Mouse (Mus musculus): ENCODE results near the gene Pnpla5. TPM values are rescaled to one million over a fixed set of nuclear protein-coding genes. Genes with fewer than 3 reads are reported as not detected.
"Not testable (repeated sequence)": the region's sequence is repeated elsewhere in the genome, so short reads cannot be mapped to it uniquely, and the experiment has no call there.

Gene Pnpla5
- total RNA-seq, 1 experiment from 2014 or later = not detected

GRCm38 (mm10) chr15:84116466-84116865 is 6.5 kb downstream of the Pnpla5 start:
- DNase-seq = no peak

DNA sequence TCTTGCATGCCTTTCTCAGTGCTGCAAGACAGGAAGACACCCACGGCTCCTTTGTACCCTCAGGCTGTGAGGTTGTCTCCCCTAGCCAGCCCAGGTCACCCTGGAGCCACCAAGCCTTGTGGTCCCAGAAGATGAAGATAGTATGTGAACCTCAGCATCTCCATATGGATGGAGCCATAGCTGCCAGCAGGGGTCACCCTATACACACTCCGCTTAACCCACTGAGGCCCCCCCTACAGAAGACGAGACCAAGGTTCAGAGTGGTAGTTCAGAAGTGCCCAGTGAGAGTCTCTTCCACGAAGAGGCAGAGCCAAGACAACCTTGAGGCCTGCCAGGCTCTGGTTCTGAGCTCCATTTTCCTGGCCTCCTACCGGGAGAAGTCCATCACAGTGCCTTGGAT is 7.2 kb downstream of the Pnpla5 start:
- no peak for DNase-seq

DNA sequence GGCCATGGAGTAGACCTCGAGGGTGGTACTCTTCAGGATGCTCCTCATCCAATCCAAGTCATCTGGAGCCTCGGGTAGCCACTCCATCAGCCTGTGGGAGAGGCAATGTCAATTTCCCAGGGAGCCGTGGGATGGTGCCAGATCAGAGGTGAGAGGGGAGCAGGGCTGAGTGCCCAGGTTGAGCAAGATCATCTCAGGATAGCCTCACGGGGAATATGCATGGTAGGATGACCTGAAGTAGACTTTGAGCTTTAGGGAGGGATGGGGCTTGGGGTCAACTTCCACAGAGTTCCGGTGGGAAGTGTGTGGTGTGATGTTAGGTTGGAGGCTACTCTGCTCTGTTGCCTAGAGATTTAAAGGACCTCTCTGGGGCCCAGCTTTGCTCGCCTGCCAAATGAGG is 9.1 kb downstream of the Pnpla5 start:
- no peak for DNase-seq

GRCm38 (mm10) chr15:84108899-84109298 is 14.1 kb downstream of the Pnpla5 start:
- DNase-seq = peak; percentile 56

- DNase-seq = no peak
These were observed 17.0 kb downstream of the Pnpla5 start for GRCm38 (mm10) chr15:84105924-84106500.

- peak; percentile 21 for DNase-seq
These were observed 17.7 kb downstream of the Pnpla5 start, which contains the start of gene Sult4a1 for GRCm38 (mm10) chr15:84105105-84105923. TSS of gene Sult4a1 (minus strand) at chr15:84105754.

- no peak for DNase-seq
These were observed 18.3 kb downstream of the Pnpla5 start for GRCm38 (mm10) chr15:84104626-84105025.

GRCm38 (mm10) chr15:84097536-84097935 is 25.4 kb downstream of the Pnpla5 start:
- DNase-seq = not testable (repeated sequence)

DNA sequence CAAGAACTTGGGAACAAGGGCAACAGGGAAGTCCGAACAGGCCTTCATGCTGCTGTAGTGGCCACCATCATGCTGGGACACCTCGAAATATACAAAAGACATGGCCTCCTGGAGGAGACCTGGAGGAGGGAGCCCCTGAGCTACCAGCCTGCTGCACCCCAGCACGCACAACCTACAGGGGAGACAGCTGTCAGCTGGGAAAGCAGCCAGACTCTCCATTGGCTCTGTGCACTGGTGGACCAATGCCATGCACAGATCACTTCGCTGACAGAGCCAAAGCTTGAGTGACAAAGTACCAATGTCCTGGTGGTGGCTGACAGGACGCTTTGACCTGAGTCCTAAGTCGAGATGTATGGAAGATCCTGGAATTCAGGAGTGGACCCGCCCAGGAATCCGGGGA is 26.9 kb downstream of the Pnpla5 start:
- DNase-seq = no peak

- no peak for DNase-seq
These were observed 28.1 kb downstream of the Pnpla5 start for GRCm38 (mm10) chr15:84094921-84095320.

- DNase-seq = no peak
These were observed 36.2 kb downstream of the Pnpla5 start for GRCm38 (mm10) chr15:84086775-84087174.

GRCm38 (mm10) chr15:84086364-84086763 is 36.6 kb downstream of the Pnpla5 start:
- DNase-seq = no peak

DNA sequence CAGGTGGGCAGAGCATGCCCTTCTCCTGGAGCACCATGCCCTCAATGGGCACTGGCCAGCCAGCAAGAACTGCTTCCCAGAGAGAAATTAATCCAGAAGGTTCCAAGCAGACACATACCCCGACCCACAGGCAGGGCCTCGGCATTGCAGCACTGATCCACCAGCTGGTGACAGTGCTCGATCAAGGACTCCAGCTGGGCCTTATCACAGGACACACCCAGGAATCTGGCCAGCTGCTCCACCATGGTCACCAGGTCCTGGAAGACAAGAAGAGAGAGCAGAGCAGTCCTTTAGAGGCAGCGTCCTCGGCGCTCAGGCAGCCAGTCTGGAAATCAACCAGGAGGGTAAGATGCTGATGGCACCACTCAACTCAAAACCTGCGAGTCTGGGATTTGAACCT is 42.9 kb downstream of the Pnpla5 start:
- no peak for DNase-seq

DNA sequence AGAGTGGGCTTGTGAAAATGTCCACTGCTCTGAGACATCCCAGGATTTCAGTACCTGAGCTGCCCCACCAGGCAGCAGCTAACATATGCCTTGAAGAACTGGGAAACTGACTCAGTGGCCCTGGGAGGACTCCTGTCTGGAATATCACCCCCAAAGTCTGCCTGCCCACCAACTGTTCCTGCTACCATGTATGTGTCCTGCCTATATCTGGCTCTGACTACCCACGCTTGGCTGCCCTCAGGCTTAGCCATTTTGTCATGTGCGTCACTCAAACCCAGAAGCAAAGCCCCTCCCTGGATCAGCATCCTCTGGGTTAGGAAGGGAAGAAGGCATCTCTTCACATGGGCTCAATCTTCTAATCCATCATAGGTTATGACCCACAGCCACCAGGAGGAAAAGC is 43.5 kb downstream of the Pnpla5 start:
- no peak for DNase-seq

DNA sequence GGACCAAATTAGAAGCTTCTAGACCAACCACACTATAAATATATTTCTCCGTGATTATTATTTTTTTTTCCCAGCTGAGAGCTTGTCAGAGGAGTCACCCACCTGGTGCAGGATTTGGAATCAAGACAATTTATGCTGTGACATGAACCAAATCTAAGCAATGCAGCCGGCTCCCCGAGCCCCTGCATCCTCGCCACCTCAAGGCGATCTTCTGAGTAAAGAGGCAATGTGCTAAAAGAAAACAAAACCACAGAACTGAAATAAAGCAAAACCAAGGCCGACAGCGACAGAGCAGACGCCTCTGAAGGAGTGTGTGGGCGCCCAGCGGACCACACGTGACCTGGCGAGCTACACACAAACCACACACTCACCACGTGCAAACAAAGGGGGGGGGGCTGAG is 44.3 kb downstream of the Pnpla5 start:
- DNase-seq = no peak

DNA sequence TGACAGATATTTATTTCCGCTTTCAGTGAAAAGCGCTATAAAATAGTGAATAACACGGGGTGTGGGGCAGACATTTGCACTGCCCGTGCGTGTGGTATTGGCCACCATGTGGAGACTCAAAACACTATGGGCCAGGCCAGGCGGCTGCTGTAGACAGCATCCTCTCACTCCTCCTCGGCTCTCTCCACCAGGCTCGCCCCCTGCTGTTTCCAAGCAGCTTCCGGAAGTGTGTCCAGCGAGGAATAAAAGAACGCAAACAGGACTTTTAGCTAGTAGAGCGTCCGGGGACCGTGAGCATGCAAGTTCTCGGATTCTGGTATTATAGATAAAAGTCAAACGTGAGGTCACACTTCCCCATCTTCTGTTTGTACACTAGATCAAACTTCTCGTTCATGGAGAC is 45.8 kb downstream of the Pnpla5 start:
- DNase-seq = no peak

DNA sequence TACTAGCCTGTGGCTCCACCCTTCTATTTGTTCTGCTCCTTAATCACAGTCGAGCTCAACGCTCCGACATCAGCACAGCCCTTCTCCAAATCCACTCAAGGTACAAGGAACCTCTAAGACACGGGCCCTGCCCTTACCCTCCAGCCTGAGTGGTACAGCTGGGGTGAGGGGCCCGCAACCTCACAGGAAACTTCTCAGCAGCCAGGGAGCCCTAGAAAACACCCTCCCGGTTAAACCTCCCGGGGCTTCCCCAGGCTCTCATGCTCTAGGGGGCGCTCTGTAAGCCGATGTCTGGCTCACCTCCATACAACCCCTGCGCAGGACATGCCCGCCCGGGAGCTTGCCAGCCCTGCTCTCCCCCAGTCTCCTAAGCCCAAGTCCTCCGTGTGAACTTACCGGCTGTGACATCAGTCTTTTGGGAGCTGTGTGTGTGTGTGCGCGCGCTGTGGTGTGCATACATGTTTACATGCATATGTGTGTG is 48.2 kb downstream of the Pnpla5 start:
- no peak for DNase-seq

GRCm38 (mm10) chr15:84073911-84074704 is 48.9 kb downstream of the Pnpla5 start:
- peak; percentile 71 for DNase-seq

DNA sequence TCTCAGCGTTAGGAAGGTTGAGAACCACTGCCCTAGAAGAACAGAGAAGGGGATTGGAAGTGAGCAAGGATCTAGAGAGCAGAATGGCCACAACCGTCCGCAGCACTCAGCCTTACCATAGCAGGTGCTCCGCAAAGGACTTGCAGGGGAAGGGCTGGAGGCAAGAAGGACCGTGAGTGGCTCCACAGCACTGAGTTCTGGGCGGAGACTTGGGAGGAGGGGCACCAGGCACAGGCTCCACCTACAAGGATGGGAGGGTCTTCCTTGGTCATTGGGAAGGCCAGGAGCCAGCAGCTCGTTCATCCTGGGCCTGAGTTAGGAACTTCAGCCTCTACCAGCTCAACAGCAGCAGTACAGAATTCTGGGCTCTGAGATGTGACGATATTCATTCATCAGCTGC is 49.9 kb downstream of the Pnpla5 start:
- DNase-seq = no peak

DNA sequence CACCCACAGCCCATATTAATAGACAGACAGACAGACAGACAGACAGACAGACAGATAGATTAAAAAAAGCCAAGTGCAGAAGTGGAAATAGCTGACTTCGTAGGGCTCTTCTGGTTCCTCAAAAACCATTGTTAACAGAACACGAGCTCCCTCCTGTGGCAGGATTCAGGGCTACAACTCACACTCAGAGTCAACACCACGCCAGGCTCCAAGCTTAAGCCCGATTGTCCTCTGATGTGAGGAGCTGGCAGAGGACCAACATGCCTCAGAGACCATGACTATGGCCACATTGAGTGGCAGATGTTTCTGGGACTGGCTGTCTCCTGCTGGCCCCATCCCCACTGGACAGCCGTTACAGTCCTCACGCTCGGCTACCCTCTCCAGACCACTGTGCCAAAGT is 50.7 kb downstream of the Pnpla5 start:
- DNase-seq = peak; percentile 57

- no peak for DNase-seq
These were observed 52.8 kb downstream of the Pnpla5 start for GRCm38 (mm10) chr15:84070116-84070676.

- DNase-seq = no peak
These were observed 53.4 kb downstream of the Pnpla5 start for GRCm38 (mm10) chr15:84069455-84070050.

Data from adrenal gland, postnatal 25 days (tissue).